In genomic region chr1:159614644-159615431, GRCm38 (mm10) we compare ENCODE assay signal across 9 mouse cellular contexts.
DNase-seq lines count a peak whose midpoint lies in the region; ATAC-seq and TF ChIP-seq lines count a peak whose summit lies in the region.
"Had no signal": no experiment of that assay in that cellular context is flagged by ENCODE, and none has a peak within 500 bp of the region (broad histone marks: within the 10 kb centered on the region; RNA-seq: fewer than 3 reads in every experiment).

No protein-coding gene starts in this region.

- H3K4me1 ChIP-seq in forebrain, embryonic 10.5 days, result peaks cover 9% of the 10 kb centered on the region
- H3K4me1 ChIP-seq in midbrain, embryonic 15.5 days, result peaks cover 19% of the 10 kb centered on the region
- no peaks in the 10 kb centered on the region for H3K4me1 ChIP-seq in intestine, postnatal 0 days (replicated peaks; ENCODE audit: control insufficient read depth, insufficient read depth, low read length)
- H3K4me1 ChIP-seq: liver, embryonic 13.5 days had no signal

- no peak overlapping the region for H3K4me3 ChIP-seq in forebrain, embryonic 10.5 days
- H3K4me3 ChIP-seq in midbrain, embryonic 15.5 days, result peak overlapping the region; percentile 16
- no peak overlapping the region for H3K4me3 ChIP-seq in intestine, postnatal 0 days (ENCODE audit: low read depth, low read length)
- H3K4me3 ChIP-seq: liver, embryonic 13.5 days had no signal

- no peak overlapping the region for H3K9ac ChIP-seq in midbrain, embryonic 15.5 days
- H3K9ac ChIP-seq in intestine, postnatal 0 days (ENCODE audit: low read depth, low read length), result no peak overlapping the region
- H3K9ac ChIP-seq: liver, embryonic 13.5 days had no signal

- 62% methylated on average over 16 of the region's 16 CpGs for WGBS in forebrain, embryonic 10.5 days
- WGBS in midbrain, embryonic 15.5 days, result 22% methylated on average over 16 of the region's 16 CpGs
- 66% methylated on average over 16 of the region's 16 CpGs for WGBS in intestine, postnatal 0 days

- no peaks in the 10 kb centered on the region for H3K27me3 ChIP-seq in forebrain, embryonic 10.5 days (ENCODE audit: poor library complexity, severe bottlenecking)
- H3K27me3 ChIP-seq in midbrain, embryonic 15.5 days (replicated peaks), result no peaks in the 10 kb centered on the region
- H3K27me3 ChIP-seq in intestine, postnatal 0 days (replicated peaks; ENCODE audit: control insufficient read depth, insufficient read depth, low read length), result no peaks in the 10 kb centered on the region
- H3K27me3 ChIP-seq: liver, embryonic 13.5 days had no signal

- H3K36me3 ChIP-seq in forebrain, embryonic 10.5 days (replicated peaks), result no peaks in the 10 kb centered on the region
- H3K36me3 ChIP-seq in midbrain, embryonic 15.5 days (replicated peaks), result no peaks in the 10 kb centered on the region
- no peaks in the 10 kb centered on the region for H3K36me3 ChIP-seq in intestine, postnatal 0 days (ENCODE audit: control insufficient read depth, insufficient read depth)
- H3K36me3 ChIP-seq: liver, embryonic 13.5 days had no signal

- peak overlapping the region; percentile 42 for H3K4me2 ChIP-seq in midbrain, embryonic 15.5 days
- no peak overlapping the region for H3K4me2 ChIP-seq in intestine, postnatal 0 days (replicated peaks; ENCODE audit: low read depth)
- H3K4me2 ChIP-seq: liver, embryonic 13.5 days had no signal

- no peak for TF ChIP-seq CTCF in intestine, postnatal 0 days (IDR thresholded peaks at IDR 0.05; ENCODE audit: low read depth)

- H3K27ac ChIP-seq in forebrain, embryonic 10.5 days, result peak overlapping the region; percentile 35; the same call in 1 of the 2 replicates
- H3K27ac ChIP-seq in midbrain, embryonic 15.5 days, result peak overlapping the region; percentile 88
- H3K27ac ChIP-seq in intestine, postnatal 0 days (ENCODE audit: low read depth, low read length), result no peak overlapping the region
- H3K27ac ChIP-seq: liver, embryonic 13.5 days had no signal

- no peaks in the 10 kb centered on the region for H3K9me3 ChIP-seq in forebrain, embryonic 10.5 days
- no peaks in the 10 kb centered on the region for H3K9me3 ChIP-seq in midbrain, embryonic 15.5 days
- no peaks in the 10 kb centered on the region for H3K9me3 ChIP-seq in intestine, postnatal 0 days (ENCODE audit: control insufficient read depth)
- H3K9me3 ChIP-seq: liver, embryonic 13.5 days had no signal

- peak; percentile 86 for ATAC-seq in midbrain, embryonic 15.5 days (replicated peaks)
- ATAC-seq in intestine, postnatal 0 days, result no peak

- DNase-seq in adipocyte (ENCODE audit: low spot score), result peak; percentile 49
- no peak for DNase-seq in forebrain, embryonic 10.5 days (ENCODE audit: extremely low spot score, low spot score)
- peak; percentile 54 to 59 for DNase-seq in layer of hippocampus, adult 8-10 months (ENCODE audit: low spot score in 2 of 2)
- DNase-seq in adrenal gland, postnatal 4 days (ENCODE audit: low spot score in 2 of 2), result no peak
- no peak for DNase-seq in urinary bladder, adult 18-20 months (ENCODE audit: low spot score in 2 of 2)
- DNase-seq in lung, postnatal 10 days, result no peak
- DNase-seq: liver, embryonic 13.5 days had no signal

Comparison
In these comparisons a context has a peak if more than half of its experiments do, and no peak if none do; other contexts are left out.
1. DNase-seq: peak in adipocyte (single experiment) and layer of hippocampus, adult 8-10 months (2 of 2); none in forebrain, embryonic 10.5 days (single experiment), adrenal gland, postnatal 4 days (0 of 2), urinary bladder, adult 18-20 months (0 of 2) and lung, postnatal 10 days (single experiment).